Mouse (Mus musculus) megakaryocyte, adult 5-6 weeks (primary cell): Measurements from ENCODE around the gene Hes1. TPM values are rescaled to one million over a fixed set of nuclear protein-coding genes. Genes with fewer than 3 reads are reported as not detected.
A peak's percentile ranks its signal among the peaks of the same experiment; 100 is the strongest.

Source experiments
- ATAC-seq: 2 replicates; pipeline ENCODE4 v1.8.0; 2016; ENCODE audit warnings: mild to moderate bottlenecking, inconsistent platforms; ENCODE audit not compliant: poor library complexity, severe bottlenecking
- total RNA-seq, 2 experiments: library from RNA; stranded (forward) in 1 of 2; stranded (reverse) in 1 of 2; fragments of 153-499, 151-499 nt in 1 of 2; fragments of 221-1000, 200-1000 nt in 1 of 2; gene quantifications; 2 replicates each; pipeline versions ENCODE4 v1.2.3 to v1.2.4; 2015 to 2017

Gene Hes1
- total RNA-seq, 2 experiments from 2014 or later, result 0.18 to 0.60 TPM

DNA sequence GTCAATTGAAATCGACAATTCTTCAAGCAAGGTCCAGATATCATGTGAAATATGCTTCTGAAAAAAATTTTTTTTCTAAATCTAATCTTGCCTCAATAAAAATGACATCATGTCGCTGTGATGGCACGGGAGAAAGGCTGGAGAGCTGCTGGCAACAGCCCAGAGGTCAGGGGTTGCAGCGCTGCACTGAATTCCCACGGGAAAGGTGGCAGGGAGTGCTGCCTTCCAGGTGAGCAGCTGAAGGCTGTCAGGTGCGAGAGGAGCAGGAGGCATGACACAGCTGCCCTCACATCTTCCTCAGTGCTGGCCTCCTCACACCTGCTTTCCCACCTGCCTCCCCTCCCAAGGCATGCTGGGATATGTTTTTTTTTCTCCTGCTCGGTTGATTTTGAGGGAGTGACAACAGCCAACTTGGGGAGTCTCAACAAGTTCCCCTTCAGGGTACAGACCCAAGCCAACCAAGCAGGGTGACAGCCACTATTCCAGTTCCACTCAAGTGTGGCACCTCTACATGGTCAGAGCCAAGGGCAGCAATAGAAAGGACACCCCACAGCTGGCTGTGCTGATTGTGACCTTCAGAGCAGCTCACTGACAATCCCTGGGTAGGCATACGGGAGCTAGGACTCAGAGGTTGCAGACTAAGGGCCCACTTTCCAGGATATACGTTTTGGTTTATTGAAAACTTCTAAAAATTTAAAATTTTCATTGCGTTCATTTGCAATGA lies 13.3 kb upstream of the Hes1 start:
- ATAC-seq, result no peak

DNA sequence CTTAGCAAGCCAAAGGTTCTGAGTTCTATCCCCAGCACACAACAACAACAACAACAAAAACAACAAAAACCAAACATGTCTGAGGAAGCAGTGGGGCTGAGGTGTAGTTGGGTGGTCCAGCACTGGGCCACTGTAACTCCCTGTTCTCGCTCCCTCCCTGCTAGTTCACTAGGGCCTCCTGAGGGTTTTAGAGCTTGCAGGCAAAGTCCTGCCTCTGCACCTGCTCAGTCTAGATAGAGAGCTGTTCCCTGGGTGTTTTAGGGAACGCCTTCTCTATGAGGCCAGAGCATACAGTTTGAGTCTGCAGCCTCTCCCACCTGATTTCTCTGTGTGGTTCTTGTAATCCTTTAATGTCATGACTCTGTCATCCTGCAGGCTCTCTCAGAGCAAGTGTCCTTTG lies 11.9 kb upstream of the Hes1 start:
- no peak for ATAC-seq

DNA sequence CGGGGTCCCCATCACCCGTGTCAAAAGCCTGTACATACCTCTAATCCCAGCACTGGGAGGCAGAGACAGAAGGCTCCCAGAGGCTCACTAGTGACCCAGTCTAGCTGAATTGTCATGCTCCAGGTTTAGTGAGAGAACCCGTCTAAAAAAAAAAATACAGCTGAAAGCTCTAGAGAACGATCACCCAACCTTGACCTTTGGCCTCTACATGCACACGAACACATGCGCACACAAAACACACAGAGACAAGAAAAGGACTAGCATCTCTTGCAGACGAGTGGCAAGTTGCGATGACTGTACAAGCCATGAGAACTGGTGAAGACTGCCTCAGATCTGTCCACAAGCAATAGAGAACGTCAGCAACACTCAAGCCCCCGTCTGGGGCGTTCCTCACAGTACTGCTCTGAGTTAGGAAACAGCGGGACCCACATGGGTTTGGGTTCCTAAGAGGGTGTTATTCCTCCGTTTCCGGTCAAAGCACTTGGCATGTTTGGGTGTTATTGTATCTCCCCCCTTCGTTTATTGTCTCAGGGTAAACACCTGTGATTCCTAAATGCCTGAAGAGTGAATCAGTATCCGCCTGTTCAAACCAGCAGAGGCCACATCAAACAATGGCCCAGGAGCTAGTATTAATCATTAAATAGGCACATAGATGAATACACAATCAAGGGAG lies 11.2 kb upstream of the Hes1 start:
- no peak for ATAC-seq

DNA sequence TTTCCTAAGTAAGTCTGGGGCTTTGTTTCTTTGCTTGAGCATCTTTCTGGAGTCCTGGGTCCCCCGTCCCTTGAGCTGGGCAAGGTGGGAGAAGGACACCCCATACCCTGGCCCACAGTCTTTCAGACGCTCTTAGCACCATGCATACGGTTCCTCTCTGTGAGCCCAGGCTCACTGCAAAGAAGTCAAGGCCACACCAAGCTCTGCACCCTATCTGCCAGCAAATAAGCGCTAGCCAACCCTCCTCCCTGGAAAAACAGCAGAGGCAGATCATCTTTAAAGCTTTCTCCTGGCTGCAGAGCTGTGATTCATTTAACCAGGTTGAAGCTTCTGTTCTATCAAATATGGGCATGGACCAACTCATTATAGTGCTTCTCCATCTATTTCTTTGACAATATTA lies 9.6 kb upstream of the Hes1 start:
- no peak for ATAC-seq

DNA sequence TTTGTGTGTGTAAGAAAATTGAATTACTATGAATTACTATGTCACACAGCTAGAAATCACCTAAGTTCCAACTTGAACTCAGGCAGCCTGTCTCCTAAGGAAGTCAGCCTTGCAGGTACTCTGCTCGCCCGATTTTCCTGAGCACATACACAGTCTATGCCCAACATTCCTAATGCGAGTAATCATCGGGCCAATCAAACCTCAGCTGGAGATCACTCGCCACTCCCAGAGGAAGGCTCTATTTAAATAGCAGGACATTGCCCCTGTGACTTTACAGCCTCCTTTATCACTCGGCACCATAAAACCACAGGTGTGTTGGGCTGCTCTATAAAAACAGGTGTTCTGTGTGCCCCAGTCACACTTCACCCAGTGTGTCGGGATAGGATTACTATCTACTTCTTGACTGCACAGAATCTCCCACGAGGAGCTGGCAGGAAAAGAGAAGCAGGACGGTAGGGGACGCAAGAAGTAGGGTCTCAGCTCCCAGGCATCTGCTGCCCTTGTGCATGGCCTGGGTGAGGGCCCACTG lies 8.8 kb upstream of the Hes1 start:
- no peak for ATAC-seq

DNA sequence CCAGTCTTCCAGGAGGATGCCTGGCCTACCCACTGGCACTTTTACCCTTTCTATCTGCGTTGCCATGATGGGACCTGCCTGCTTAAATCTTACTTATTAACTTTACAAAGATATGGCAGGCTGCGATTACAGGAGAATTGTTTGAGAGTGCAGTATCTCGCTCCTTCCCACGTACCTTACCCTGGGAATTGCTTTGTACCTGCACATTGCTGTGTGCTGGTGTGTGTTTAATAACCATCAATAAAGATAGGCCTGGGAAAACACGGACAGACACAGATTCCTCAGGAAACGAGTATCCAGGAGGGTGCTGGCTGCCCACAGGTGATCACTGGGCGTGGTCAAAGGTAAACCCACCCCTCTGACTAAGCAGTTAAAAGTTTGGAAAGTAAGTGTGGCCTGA lies 8.3 kb upstream of the Hes1 start:
- no peak for ATAC-seq

DNA sequence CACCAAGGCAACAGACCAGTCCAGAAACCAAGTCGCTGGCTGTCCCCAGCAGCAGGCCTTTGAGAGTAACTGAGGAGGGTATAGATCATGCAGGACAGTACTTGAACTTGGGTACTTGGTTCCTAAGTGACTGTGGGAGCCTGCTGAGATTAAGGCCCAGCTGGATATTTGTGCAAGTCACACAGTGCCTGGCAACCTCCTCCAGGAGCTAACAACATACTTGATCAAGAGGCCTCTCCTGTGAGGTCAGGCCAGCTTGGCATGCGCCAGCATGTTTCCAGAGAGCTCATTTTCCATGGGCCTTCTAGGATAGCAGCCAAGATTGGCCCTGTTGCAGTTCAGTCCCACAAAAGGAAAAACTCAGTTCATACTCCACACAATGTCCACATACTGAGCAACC lies 7.3 kb upstream of the Hes1 start:
- no peak for ATAC-seq

DNA sequence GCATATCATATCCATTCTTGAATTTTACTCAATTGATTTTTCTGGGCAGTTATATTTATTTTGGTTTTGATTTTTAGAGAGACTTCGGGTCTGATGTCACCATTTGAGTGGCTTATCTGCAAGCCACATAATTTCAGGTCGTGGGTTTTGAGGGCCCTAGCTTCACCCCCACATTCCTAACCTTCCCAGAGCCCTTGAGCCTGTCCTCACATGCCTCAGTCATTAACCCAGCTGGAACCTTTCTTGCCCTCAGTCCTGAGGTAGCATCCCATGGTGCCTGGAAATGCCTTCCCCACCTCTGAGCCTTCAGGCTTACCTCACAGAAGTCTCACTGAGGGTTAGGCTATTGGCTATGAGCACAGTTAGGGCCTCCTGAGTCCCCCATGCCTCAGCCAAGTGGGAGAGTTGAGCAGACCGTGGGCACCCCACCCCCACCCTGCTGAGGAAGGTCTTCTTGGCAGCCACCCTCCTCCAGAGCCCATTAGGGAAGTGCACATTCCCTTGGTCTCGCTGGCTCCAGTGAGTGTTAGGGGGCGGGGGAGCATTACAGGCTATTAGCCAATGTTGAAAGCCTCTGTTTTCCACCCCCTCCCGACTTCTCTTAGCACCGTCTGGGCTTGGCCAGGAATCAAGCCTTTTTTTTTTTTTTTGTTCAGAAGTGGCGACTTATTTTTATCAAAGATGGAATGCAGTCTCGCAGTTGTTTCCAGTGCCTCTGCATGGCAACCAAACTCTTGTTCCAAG lies 5.0 kb upstream of the Hes1 start:
- no peak for ATAC-seq

DNA sequence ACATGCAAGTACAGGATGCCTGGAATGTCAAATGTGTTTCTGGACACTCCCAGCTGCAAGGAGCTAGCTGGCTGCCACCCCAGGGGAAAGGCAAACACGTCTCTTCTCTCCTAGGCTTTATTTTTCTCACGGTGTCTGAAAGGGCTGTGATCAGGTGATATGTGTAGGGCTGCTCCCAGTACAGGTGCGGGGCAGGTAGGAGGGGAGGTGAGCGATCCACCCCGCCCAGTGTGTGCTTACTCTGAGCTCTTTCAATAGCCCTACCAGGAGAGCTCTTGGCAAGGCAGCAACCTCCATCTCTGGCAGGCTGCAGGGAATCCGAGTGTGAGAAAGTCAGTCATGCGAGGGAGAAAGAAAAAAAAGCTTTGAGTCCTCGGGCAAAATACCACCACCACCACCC lies 3.8 kb upstream of the Hes1 start:
- no peak for ATAC-seq

DNA sequence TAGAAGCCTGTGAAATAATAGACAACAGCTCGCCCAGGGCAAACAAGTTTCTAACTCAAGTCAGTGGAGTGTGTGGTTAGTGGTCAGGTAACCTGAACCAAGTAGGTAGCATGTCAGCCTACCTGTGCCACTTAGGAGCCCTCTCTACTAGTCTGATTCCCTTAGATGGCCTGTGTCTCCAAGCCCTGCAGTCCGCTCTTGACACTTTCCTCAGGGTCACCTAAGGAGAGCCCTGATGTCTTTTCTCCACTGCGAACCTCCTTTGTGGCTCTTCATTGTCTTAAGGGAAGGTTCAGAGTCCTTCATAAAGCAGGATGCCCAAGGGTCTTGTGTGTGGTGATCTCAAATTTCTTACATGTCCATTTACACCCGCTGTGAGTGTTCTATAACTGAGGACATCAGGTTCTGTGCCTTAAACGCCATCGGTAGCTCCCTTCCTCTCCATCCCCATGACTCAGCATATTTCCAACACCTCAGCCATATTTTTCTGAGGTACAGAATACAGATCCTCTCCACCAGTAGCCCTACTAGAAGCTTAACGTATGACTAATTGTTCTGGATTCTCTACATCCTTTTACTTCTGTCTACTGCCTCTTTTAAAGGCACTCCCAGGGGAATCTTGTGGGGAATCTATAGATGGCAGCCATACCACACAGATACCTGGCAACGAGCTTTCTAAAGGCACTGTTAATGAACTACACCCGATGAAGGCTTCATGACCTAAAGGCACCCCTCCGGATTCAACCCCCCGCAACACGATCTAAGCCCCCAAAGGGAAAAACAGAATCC lies 1.7 kb upstream of the Hes1 start:
- ATAC-seq, result no peak

DNA sequence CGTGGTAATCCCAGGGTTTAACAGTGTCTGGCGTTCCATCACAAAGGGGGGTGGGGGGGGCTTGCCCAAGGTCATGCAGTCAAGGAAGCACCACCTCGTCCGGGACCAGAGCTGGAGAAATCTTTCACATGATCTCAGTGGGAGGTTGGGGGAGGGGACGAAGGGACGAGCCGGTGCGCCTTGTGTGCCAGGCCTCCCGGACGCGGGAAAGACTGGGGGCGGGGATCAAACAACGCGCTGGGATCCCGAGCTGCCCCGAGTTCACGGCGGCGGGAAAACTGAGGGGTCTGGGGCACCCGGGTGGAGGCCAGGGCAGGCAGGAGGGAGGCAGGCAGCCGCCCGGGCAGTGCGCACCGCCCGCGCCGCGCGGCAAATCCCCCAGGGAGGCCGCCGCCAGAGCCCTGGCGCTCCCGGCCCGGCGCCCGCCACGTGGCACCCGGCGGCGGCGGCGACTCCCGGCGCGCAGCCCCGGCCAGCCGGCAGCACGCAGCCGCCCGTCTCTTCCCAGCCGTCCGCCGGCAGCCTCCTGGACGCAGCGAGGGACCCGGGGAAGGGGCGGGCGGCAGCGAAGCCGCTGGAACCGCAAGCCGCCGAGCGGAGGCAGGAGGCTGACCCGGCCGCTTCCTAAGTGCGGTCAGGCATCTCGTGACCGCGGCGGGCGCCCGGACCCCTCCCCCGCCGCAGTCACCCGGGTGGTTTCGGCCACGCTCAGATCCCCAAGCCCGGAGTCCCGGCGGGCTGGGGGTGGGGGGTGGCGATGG lies 883 bp upstream of the Hes1 start:
- ATAC-seq, result no peak

DNA sequence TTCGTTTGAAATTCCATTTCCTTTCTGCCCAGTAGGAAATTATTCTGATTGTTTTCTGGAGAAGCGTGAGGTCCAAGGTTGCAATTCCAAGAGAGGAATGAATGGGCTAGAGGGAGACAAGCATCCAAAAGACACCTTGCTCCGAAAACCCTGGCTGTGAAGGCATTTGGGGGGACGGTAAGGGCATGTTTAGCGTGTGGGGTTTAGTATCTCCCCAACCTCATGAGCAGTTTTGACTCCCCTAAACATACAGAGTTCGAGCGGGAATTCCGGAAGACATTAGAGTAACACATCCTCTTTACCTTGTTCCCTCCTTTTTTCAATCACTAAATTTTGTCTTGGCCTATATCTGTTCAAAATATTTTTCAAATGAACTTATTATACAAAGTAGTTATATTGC lies 429 bp downstream of the Hes1 start:
- no peak for ATAC-seq

DNA sequence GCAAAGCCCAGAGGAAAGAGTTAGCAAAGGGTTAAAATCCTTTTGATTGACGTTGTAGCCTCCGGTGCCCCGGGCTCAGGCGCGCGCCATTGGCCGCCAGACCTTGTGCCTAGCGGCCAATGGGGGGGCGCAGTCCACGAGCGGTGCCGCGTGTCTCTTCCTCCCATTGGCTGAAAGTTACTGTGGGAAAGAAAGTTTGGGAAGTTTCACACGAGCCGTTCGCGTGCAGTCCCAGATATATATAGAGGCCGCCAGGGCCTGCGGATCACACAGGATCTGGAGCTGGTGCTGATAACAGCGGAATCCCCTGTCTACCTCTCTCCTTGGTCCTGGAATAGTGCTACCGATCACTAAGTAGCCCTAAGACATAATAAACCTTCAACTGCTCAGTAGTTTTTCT lies 893 bp downstream of the Hes1 start:
- ATAC-seq, result peak; percentile 17; the same call in 1 of the 2 replicates

DNA sequence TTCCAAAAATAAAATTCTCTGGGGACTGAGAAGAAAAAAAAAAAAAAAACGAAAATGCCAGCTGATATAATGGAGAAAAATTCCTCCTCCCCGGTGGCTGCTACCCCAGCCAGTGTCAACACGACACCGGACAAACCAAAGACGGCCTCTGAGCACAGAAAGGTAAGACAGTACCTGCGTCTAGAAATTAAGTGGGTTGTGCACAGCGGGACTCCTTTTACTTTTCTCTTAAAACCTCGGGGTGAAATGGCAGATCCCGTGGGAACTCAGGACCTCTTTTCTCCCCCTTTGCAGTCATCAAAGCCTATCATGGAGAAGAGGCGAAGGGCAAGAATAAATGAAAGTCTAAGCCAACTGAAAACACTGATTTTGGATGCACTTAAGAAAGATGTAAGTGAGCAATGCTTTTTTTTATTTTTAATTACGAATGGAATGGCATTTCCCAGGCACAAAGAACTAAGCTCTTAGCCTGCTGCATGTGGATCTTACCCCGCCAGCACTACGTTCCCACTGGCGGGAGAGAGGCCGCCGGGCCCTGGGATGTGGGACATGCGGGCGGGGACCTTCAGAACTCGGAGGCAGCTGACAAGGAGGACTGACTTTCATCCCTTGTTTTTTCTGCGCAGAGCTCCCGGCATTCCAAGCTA lies 1.5 kb downstream of the Hes1 start:
- ATAC-seq, result no peak

DNA sequence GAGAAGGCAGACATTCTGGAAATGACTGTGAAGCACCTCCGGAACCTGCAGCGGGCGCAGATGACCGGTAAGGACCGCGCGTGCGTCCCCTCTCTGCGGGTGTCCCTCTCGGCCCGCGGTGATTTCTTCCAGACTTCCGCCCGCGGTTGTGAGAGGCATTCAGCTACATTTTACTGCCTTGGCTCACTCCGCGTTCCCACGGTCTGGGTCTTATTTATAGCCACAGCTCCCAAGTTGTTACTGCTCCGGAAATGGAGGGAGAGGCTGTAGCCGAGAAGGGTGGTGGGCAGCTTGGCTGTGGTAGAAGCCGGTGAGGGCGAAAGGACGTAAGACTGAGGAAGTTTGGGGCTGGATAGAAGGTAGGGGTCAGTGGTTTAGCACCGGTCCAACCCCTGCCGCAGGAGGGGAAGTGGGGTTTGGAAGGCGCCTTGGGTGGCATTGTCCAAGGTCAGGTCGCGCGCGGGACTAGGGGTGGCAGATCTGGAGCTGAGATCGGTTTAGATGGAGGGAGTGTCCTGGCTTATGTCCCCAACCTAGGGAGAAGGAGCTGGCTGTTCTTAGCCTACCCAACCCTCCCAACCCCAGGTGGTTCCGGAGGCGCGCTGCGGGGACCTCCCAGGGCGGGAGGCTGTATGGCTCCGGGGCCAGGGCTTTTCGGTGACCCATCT lies 2.1 kb downstream of the Hes1 start:
- ATAC-seq, result peak; percentile 6; the same call in 1 of the 2 replicates

DNA sequence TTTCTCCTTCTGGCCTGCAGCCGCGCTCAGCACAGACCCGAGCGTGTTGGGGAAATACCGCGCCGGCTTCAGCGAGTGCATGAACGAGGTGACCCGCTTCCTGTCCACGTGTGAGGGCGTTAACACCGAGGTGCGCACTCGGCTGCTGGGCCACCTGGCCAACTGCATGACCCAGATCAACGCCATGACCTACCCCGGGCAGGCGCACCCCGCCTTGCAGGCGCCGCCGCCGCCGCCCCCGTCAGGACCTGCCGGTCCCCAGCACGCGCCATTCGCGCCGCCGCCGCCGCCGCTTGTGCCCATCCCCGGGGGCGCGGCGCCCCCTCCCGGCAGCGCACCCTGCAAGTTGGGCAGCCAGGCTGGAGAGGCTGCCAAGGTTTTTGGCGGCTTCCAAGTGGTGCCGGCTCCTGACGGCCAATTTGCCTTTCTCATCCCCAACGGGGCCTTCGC lies 2.7 kb downstream of the Hes1 start:
- peak; percentile 44 for ATAC-seq

DNA sequence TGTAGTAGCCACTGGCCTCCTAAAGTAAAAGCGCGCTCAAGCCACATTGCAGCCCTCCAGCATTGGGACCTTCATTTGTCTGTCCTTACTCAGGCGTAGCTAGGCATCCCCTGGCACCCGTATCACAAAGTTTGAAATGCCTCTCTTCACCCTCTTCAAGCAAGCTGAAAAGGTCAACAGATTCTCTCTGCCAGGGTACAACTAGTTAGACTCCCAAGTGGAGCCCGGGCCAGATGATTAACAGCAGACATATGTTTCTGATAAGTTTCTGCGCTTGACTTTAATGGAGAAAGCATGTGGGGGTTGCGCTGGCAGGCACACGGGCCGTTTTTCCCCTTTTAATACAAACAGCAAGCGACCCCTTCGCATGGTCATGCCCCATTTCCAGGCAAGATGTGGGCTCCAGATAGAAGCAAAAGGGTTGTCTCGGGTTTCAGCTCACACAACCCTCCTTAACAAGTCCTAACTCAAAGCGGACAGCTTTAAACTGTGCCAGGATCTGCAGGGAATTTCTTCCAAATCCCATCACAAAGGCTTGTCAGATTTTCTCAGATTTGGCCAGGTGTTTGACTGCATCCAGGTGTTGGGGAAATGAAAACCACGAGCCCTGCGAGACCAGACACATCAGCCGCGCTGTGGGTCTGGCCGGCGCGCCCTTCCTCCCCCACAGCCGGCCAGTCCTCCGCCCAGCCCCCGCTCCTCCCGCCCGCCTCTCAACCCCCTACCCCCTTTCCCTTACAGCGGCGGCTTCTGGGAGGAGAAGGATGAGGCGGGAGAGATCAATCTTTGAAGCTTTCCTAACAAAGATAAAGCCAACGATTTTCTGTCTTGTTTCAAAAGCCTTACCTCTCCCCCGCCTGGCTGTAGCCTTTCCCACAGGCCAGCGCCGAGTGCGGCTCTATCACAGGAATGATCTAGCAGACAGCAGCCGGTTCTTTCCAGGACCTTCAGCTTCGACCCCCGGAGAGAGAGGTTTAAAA lies 4.1 kb downstream of the Hes1 start:
- ATAC-seq, result no peak

DNA sequence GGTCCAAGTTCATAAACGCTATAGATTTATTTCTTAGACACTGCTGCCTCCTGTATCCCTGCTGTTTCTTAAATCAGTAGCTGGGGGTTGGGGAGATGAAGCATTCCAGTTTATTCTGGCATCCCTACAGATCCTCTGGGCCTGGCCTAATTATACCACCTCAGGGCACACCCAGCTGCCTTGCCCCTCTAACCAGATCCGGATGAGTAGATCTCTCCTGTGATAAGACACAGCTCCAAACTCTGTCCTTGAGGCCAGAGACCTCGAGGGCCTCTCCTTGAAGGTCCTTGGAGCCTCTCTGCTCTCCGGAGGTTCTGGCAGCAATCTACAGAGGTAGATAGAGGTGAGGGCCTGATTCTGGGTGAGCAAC lies 5.4 kb downstream of the Hes1 start:
- no peak for ATAC-seq
